Mouse (Mus musculus) adrenal gland, adult 8-10 months (tissue): Measurements from ENCODE around the gene Tsc22d1. TPM values are rescaled to one million over a fixed set of nuclear protein-coding genes. Genes with fewer than 3 reads are reported as not detected.
A peak's percentile ranks its signal among the peaks of the same experiment; 100 is the strongest.

Experiments used
- DNase-seq: peaks from one replicate; pipeline ENCODE4 v3.0.0; 2022
- total RNA-seq, 4 experiments: library from RNA; stranded (reverse); gene quantifications; 2 replicates each; pipeline ENCODE4 v1.2.4; 2022

Tsc22d1 gene
- 1,000 to 10,000 TPM; 1,539 to 2,602 (median 2,356) TPM for total RNA-seq

DNA sequence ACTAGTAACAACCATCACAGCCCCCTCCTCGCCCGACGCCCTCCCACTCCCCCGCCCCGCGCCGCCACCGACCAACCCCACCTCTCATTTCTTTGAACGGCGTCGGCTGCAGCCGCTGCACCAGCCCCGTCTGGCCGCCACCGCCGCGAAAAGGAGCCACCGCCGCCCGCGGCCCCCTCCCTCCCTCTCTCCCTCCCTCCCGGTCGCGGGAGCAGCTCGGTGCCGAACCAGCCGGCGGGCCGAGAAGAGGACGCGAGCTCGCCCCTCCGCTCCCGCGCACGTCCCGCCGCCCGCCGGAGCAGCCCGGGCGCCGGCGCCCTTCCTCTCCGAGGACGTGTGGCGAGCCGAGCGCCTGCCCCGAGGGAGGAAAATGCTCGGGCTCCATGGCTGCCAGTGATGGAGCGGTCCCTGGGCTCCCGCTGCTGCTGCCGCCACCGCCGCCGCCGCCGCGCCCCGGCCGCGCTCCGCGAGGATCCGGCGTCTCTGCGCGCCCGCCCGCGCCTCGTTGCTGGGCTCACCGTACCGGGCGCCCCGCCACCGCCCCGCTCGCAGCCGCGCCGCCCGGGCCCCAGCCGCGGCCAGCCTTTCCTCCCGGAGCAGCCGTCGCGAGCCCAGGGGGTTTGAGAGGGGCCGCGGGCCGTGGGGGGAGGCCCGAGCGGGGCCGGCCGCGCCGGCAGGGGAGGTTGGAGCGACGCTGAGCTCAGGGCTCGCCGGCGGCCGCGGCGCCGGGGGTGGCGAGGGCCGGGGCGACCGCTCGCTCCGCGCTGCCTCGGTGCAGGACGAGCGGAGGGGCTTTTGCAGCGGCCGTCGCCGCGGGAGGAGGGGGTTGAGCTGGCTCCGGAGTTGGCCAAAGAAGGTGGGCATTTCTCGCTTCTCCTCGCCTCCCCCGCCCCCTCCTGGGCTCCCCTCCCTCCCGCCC is at the start of gene Tsc22d1:
TSS of gene Tsc22d1 (plus strand) at position 100 of the 919 bp plus-strand sequence.
- no peak for DNase-seq

GRCm38 (mm10) chr14:76373638-76374037 is 41.1 kb upstream of the Tsc22d1 start:
- no peak for DNase-seq

DNA sequence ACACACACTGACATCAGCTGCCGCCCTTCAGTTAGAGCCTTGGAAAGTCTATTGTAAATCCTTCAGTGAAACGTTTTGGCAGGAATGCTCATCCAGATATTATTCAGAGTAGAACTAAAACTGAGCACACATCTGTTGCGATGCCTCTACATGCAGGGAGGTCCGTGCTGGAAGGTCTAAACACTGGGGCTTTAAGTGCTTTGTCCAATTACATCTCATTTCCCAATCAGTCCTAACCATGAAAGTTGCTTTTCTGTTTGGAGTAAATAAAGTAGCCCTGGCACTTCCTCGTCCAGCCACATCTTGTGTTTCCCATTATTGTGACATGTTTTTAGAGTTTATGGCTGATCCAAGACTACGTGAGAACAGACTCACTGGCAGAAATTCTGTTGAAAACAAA is 40.2 kb upstream of the Tsc22d1 start:
- DNase-seq = no peak

- DNase-seq = no peak
Observed at GRCm38 (mm10) chr14:76376561-76376960, 38.2 kb upstream of the Tsc22d1 start.

- no peak for DNase-seq
Observed at GRCm38 (mm10) chr14:76379411-76379810, 35.4 kb upstream of the Tsc22d1 start.

- no peak for DNase-seq
Observed at GRCm38 (mm10) chr14:76388025-76388424, 26.7 kb upstream of the Tsc22d1 start.

- DNase-seq = no peak
Observed at GRCm38 (mm10) chr14:76398251-76398650, 16.5 kb upstream of the Tsc22d1 start.

DNA sequence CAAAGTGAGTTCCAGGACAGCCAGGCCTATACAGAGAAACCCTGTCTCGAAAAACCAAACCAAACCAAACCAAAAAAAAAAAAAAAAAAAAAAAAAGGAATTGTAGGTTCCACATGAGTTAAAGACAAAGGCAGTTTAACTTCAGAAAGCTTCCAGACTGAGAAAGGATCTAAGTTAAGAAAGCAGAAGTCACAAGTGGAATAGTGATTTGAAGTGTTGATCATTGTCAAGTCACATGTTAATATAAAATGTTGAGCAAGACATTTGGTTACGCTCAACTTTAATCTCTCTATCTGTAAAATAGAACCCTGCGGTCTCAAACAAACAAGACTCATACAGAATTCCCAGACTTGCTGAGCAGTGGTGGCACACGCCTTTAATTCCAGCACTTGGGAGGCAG is 12.2 kb upstream of the Tsc22d1 start:
- no peak for DNase-seq

- DNase-seq = no peak
Observed at GRCm38 (mm10) chr14:76409111-76409510, 5.7 kb upstream of the Tsc22d1 start.

- DNase-seq = no peak
Observed at GRCm38 (mm10) chr14:76413773-76414121, 1.0 kb upstream of the Tsc22d1 start.

GRCm38 (mm10) chr14:76414122-76414861 is 469 bp upstream of the Tsc22d1 start:
- DNase-seq = peak; percentile 94

GRCm38 (mm10) chr14:76415781-76416301 is 1.1 kb downstream of the Tsc22d1 start:
- peak; percentile 40 for DNase-seq

DNA sequence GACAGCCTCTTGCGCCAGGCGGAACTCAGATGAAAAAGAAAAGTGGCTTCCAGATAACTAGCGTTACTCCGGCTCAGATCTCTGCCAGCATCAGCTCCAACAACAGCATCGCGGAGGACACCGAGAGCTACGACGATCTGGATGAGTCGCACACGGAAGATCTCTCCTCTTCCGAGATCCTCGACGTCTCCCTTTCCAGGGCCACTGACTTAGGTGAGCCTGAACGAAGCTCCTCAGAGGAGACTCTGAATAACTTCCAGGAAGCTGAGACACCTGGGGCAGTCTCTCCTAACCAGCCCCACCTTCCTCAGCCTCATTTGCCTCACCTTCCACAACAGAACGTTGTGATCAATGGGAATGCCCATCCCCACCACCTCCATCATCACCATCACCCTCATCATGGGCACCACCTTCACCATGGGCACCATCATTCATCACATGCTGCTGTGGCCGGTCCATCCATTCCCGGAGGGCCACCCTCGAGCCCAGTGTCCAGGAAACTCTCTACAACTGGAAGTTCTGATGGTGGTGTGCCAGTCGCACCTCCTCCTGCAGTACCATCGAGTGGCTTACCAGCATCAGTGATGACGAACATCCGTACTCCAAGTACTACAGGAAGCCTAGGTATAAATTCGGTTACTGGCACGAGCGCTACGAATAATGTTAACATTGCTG is 1.7 kb downstream of the Tsc22d1 start:
- no peak for DNase-seq

DNA sequence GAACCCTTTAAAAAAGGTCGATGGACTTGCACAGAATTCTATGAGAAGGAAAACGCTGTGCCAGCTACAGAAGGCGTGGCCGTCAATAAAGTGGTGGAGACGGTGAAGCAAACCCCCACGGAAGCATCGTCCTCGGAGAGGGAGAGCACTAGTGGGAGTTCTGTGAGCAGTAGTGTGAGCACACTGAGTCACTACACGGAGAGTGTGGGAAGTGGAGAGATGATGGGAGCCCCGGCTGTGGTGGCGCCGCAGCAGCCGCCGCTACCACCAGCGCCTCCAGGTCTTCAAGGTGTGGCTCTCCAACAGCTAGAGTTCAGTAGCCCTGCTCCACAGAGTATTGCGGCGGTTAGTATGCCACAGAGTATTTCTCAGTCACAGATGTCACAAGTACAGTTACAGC is 2.6 kb downstream of the Tsc22d1 start:
- no peak for DNase-seq

- no peak for DNase-seq
Observed at GRCm38 (mm10) chr14:76420726-76421125, 6.0 kb downstream of the Tsc22d1 start.

GRCm38 (mm10) chr14:76421162-76421561 is 6.4 kb downstream of the Tsc22d1 start:
- DNase-seq = no peak

- no peak for DNase-seq
Observed at GRCm38 (mm10) chr14:76425422-76425821, 10.7 kb downstream of the Tsc22d1 start.

DNA sequence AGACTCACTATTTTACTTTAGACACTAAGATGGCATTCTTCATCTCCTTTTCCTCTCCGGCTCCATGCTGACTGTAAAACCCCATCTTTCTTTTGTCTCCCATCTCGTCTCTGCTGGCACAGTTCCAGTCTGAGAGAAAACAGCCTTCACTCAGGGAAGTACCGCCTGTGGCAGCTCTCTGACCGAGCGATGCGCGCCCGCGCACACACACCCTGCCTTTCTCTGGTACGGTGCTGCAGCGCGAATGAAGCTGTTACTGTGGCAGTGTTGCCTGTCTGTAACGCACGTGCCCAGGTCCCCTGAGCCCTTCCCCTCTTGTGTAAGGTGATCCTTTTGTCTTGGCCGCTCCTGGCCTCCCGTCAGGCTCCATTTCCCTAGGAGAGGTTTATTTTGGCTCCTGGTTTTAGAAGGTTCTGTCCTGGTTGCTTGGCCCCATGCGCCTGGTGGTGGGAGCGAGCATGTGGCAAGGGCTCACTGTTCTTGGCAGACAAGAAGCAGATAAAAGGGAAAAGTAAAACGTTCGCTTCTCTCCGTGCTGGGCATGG is 11.3 kb downstream of the Tsc22d1 start:
- no peak for DNase-seq

DNA sequence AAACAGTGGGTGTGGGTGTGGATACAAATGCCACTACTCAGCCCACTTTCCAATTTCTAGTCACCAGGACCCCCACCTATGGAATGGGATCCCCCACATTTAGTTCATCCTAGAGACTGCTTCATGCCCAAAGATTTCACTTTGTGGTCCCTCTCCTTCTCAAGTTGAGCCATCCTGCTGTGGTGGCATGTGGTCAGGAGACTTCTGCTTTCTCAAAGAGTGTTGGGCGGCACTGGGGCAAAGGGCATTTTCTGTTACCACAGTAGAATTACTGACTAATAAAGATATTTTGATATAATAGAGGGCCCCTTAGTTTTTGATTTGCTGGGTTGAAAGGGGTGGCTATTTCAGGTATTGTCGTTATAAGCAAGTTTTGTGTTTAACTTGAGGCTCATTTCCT is 14.1 kb downstream of the Tsc22d1 start:
- DNase-seq = no peak

DNA sequence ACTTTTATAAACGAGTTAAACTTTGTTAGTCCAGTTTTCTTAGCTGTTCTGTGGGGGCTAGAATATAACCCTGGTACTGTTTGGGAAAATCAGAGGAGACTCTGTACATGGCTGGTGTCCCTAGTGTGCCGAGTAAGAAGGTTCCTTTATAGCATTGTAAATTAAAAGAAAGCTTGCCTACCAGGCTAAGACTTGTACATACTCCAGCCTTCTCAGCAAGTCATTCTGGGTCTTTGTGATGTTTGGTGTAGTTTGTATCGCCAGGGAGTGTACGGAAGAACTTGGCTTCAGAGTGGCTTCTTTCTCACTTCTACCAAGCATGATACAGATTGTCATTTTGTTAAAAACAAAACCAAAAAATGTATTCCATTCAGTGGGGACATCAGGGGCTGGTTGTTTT is 17.2 kb downstream of the Tsc22d1 start:
- DNase-seq = no peak

DNA sequence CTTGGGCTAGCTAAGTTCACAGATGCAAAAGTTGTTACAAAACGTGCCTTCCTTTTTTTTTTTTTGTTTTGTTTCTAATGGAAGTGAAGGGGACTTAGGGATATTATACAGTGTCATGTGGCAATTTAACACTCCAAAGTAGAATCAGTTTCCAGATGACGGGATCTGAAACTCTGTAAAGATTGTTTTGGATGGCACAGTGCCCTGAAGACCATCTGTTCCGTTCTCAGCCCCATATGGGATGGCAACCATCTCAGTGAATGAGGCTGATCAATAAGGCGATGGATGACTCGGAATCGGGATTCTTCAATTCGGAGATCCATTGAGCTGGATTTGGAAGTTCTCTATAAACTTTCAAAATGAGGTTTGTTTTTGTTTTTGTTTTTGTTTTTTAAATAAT is 17.6 kb downstream of the Tsc22d1 start:
- no peak for DNase-seq

DNA sequence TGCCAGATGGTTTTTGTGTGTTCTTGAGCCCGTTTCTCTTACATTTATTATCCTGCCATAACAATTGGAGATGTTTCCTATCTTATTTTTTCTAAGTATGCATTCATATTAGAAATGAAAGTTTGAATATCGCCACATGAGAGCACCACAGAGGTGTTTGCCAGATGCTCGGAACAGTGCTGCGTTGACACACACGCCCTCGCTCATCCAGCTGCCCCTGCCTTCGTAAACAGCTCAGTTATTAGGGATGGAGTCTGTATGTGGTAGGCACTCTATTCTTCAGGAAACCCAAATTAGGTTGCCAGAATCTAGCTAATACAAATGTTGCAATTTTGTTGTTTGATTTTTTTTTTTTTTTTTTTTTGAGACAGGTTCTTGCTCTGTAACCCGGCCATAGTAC is 18.1 kb downstream of the Tsc22d1 start:
- DNase-seq = no peak

DNA sequence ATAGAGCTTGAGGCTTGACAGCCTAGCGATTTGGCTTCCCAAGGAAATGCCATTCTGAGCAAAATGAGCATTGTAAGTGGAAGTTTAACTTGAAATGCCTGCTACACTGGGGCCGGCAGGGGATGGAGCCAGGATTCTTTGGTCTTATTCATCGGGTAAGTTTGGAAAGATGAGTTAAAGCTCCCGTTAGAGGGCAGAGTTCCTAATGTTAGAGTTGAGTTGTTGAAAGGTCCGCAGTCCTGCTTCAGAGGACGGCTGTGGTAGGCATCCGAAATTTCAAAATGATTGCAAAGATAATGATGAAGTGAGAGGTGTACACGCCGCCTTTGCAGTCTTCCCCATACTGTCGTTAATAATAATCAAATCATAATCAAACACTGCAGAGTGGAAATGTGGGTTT is 27.4 kb downstream of the Tsc22d1 start:
- no peak for DNase-seq
